Mouse (Mus musculus) liver, embryonic 14.5 days (tissue): ENCODE measurements around the gene Arsb.

Experiments
- CTCF ChIP-seq: IDR thresholded peaks from 2 replicates; pipeline ENCODE4 v1.5.1; 2016; ENCODE audit warnings: antibody characterized with exemption, low read depth, control low read depth
- EP300 ChIP-seq: IDR thresholded peaks from 2 replicates; pipeline ENCODE4 v1.6.1; 2016; ENCODE audit warnings: antibody characterized with exemption, low read depth

- TF ChIP-seq EP300 (no peak), CTCF (no peak)
Measured at GRCm38 (mm10) chr13:93755084-93755483, 16.3 kb upstream of the Arsb start.
